Mouse (Mus musculus) neural tube, embryonic 14.5 days (tissue): ENCODE measurements at regions not wholly inside any gene's neighbourhood (a gene's known extent, or its start where the extent isn't known, plus 50 kb on each side); places are given as distances from the start of the nearest gene placed in this dataset.

Experiments
- ATAC-seq: fragments of 200-750 bp; cut with Nextera tagmentation; 2 replicates; pipeline ENCODE4 v1.8.0; 2017; ENCODE audit warnings: low read depth, mild to moderate bottlenecking, moderate TSS enrichment, moderate library complexity
- H3K27ac ChIP-seq: fragments of 300-500 bp; sonication (generic); 2 replicates; pipeline ENCODE4 v1.5.1; 2014; ENCODE audit warnings: low read depth, mild to moderate bottlenecking, control low read depth, low read length, moderate library complexity, mixed read lengths
- H3K27me3 ChIP-seq: fragments of 300-500 bp; sonication (generic); 2 replicates; pipeline ENCODE4 v1.6.1; 2014; ENCODE audit warnings: low read length; ENCODE audit not compliant: control insufficient read depth, insufficient read depth
- H3K36me3 ChIP-seq: fragments of 300-500 bp; sonication (generic); 2 replicates; pipeline ENCODE4 v1.6.1; 2014; ENCODE audit warnings: low read length, mixed read lengths; ENCODE audit not compliant: control insufficient read depth, insufficient read depth
- H3K4me1 ChIP-seq: fragments of 300-500 bp; sonication (generic); 2 replicates; pipeline ENCODE4 v1.6.1; 2014; ENCODE audit warnings: low read length; ENCODE audit not compliant: control insufficient read depth, insufficient read depth
- H3K4me2 ChIP-seq: fragments of 300-500 bp; sonication (generic); 2 replicates; pipeline ENCODE4 v1.6.1; 2014; ENCODE audit warnings: mild to moderate bottlenecking, low read depth, low read length, control low read depth
- H3K4me3 ChIP-seq: fragments of 300-500 bp; sonication (generic); 2 replicates; pipeline ENCODE4 v1.5.1; 2014; ENCODE audit warnings: low read depth, low read length, control low read depth, mixed read lengths
- H3K9ac ChIP-seq: fragments of 300-500 bp; sonication (generic); replicated peaks from 2 replicates; pipeline ENCODE4 v1.6.1; 2014; ENCODE audit warnings: low read depth, mild to moderate bottlenecking, control low read depth, low read length, mixed read lengths
- H3K9me3 ChIP-seq: fragments of 300-500 bp; sonication (generic); 2 replicates; pipeline ENCODE4 v1.6.1; 2016; ENCODE audit warnings: low read length; ENCODE audit not compliant: control insufficient read depth
- WGBS: fragments of 180-500 bp; shearing (Covaris S2); extraction: QIAGEN DNeasy Blood & Tissue Kit; methylation state at CpG from one replicate; pipeline ENCODE4 v1.1.7; 2014; 5-methylcytosine and 5-hydroxymethylcytosine counted together

DNA sequence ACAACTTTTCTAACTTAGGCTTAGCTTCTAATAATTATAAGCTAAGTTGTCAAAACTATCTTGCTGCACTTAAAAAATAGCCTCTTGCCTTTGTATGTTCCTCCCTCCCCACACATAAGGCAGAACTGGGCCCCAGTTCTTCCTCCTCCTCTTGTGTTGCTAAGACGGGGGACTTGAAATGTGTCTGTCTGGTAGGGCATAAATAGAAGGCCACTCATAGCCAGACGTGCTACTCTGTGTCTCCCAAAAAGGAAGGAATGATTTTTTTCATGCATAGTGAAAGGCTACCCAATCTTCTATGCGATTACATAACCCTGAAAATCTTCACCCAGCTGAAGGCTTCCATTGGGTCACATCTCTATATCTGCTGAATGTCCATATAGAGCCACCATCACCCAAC is 183.5 kb downstream of the Hsfy2 start:
- no peak overlapping the region for H3K4me2 ChIP-seq
- H3K9ac ChIP-seq: no peak overlapping the region
- no peaks in the 10 kb centered on the region for H3K4me1 ChIP-seq
- no peaks in the 10 kb centered on the region for H3K9me3 ChIP-seq
- H3K4me3 ChIP-seq: no peak overlapping the region
- no peak for ATAC-seq
- H3K36me3 ChIP-seq: no peaks in the 10 kb centered on the region
- H3K27me3 ChIP-seq: no peaks in the 10 kb centered on the region
- H3K27ac ChIP-seq: no peak overlapping the region
- WGBS: 85% methylated on average over 3 of the region's 3 CpGs

DNA sequence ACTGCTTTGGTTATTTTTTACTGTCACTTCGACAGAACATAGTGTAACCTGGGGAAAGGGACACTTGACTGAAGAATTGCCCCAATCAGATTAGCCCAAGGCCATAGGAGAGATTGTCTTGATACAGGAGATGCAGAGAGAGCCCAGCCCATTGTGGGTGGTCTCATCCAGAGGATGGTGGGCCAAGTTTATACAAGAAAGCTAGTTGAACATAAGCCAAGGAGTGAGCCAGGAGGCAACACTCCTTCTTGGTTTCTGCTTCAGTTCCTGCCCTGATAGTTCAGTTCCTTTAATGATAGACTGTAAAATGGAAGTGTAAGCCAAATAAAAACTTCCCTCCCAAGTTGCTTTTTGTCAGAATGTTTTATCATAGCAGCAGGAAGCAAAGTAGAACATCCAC is 194.4 kb downstream of the Hsfy2 start:
- no peaks in the 10 kb centered on the region for H3K27me3 ChIP-seq
- no peak overlapping the region for H3K9ac ChIP-seq
- H3K9me3 ChIP-seq: no peaks in the 10 kb centered on the region
- H3K4me1 ChIP-seq: no peaks in the 10 kb centered on the region
- 52% methylated on average over 1 of the region's 1 CpGs for WGBS
- no peak overlapping the region for H3K4me3 ChIP-seq
- H3K27ac ChIP-seq: no peak overlapping the region
- ATAC-seq: no peak
- H3K4me2 ChIP-seq: no peak overlapping the region
- no peaks in the 10 kb centered on the region for H3K36me3 ChIP-seq

DNA sequence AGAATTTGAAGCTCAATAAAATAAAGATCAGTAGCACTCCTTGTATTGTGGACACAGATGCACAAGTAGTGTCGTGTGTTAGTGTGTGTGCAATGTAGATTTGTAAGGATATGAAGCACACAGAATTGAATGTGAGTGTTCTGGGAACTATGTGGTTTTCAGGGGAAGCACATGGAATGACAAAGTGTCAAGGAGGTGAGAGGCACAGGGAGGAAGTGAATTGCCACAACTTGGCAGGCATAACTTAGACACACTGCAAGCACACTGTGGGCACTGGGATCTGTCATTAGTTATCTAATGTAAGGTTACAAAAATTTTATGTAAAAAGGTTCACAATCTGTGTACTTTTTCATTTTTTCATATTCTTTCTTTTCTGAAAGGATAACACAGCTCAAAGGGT is 230.4 kb downstream of the Hsfy2 start:
- no peak overlapping the region for H3K9ac ChIP-seq
- H3K4me3 ChIP-seq: no peak overlapping the region
- H3K36me3 ChIP-seq: no peaks in the 10 kb centered on the region
- WGBS: 88% methylated on average over 1 of the region's 1 CpGs
- H3K27me3 ChIP-seq: no peaks in the 10 kb centered on the region
- H3K9me3 ChIP-seq: no peaks in the 10 kb centered on the region
- no peaks in the 10 kb centered on the region for H3K4me1 ChIP-seq
- H3K27ac ChIP-seq: no peak overlapping the region
- no peak overlapping the region for H3K4me2 ChIP-seq
- no peak for ATAC-seq

DNA sequence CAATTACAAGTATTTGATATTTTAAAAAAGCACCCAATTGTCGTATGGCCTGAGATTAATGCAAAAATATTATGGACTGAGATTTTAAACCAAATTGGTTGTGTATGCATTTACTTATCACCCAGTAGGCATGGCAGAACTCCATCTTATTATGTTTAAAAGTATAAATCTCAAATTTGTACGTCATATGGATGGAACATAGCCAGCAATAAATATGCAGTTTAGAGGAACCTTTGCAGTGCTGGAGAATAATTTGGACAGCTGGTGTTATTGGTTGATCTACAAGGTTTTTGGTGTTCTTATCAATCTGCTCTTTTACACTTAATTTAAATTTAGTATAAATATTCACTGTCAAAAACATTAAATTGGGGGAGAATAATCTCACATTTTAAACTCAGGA is 233.9 kb downstream of the Hsfy2 start:
- H3K4me1 ChIP-seq: no peaks in the 10 kb centered on the region
- no peak overlapping the region for H3K27ac ChIP-seq
- H3K4me3 ChIP-seq: no peak overlapping the region
- 87% methylated on average over 2 of the region's 2 CpGs for WGBS
- no peaks in the 10 kb centered on the region for H3K27me3 ChIP-seq
- H3K9ac ChIP-seq: no peak overlapping the region
- ATAC-seq: no peak
- no peak overlapping the region for H3K4me2 ChIP-seq
- no peaks in the 10 kb centered on the region for H3K36me3 ChIP-seq
- H3K9me3 ChIP-seq: no peaks in the 10 kb centered on the region

DNA sequence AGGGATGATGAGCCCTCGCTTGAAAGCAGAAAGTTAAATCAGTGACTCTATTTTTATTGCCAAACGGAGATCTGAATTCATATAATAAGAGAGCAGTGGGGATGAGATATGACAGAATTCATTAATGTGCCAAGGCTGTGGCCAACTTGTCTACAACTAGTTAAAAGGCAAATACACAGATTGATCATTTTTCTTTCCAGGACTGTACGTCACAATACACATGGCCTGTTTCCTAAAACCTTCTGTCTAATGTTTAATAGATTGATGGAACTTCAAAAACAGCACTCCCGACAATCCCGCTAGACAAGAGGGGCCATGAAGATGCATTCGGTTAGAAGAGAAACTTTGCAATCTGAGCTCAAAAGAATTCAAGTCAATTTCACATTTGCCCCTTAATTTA is 241.4 kb downstream of the Hsfy2 start:
- no peak for ATAC-seq
- no peak overlapping the region for H3K27ac ChIP-seq
- no peaks in the 10 kb centered on the region for H3K4me1 ChIP-seq
- H3K9me3 ChIP-seq: no peaks in the 10 kb centered on the region
- H3K27me3 ChIP-seq: no peaks in the 10 kb centered on the region
- 89% methylated on average over 6 of the region's 6 CpGs for WGBS
- H3K9ac ChIP-seq: no peak overlapping the region
- no peak overlapping the region for H3K4me2 ChIP-seq
- no peaks in the 10 kb centered on the region for H3K36me3 ChIP-seq
- H3K4me3 ChIP-seq: no peak overlapping the region

DNA sequence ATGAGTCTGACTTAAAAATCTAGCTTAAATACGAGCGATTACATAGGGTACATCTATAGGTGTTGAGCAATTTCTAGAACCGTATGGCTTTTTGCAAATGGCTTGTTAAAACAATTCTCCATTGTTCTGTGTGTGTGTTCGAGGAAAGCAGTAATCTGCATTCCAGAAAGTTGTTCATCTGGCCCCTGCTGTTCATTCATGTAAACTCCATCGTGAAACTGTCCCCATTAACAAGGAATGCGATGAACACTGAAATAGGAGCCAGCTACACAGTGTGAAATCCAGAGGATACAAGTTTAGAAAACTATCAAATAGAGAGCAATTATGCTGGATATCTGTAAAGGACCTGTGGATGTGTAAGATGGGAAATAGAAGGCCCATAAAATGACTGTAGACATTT is 250.1 kb downstream of the Hsfy2 start:
- Histone ChIP-seq H3K4me2 (no peak overlapping the region), H3K27ac (no peak overlapping the region), H3K4me1 (no peaks in the 10 kb centered on the region), H3K9ac (no peak overlapping the region), H3K36me3 (no peaks in the 10 kb centered on the region), H3K27me3 (no peaks in the 10 kb centered on the region), H3K9me3 (no peaks in the 10 kb centered on the region), H3K4me3 (no peak overlapping the region)
- ATAC-seq: no peak
- 68% methylated on average over 6 of the region's 6 CpGs for WGBS

DNA sequence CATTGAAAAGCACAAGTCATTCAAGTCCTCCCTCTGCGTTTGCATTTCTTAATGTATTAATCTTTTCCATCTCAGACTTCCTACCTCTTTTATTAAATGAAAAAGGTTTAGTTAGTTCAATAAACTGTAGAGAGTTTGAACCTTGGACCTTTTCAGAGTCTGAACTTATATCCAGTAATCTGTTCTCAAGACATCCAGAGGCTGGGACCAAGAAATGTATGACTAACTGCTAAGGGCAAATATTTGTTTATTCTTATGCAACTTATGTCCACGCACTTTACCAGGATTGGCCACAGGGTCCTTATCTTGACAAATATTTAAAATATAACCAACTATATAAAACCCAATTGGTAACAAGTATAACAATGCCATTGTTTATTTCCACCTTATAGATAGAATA is 270.9 kb downstream of the Hsfy2 start:
- no peaks in the 10 kb centered on the region for H3K9me3 ChIP-seq
- no peak overlapping the region for H3K9ac ChIP-seq
- H3K27me3 ChIP-seq: no peaks in the 10 kb centered on the region
- no peak overlapping the region for H3K4me2 ChIP-seq
- no peak for ATAC-seq
- H3K4me3 ChIP-seq: no peak overlapping the region
- no peaks in the 10 kb centered on the region for H3K4me1 ChIP-seq
- WGBS: 87% methylated on average over 2 of the region's 2 CpGs
- no peaks in the 10 kb centered on the region for H3K36me3 ChIP-seq
- H3K27ac ChIP-seq: no peak overlapping the region

DNA sequence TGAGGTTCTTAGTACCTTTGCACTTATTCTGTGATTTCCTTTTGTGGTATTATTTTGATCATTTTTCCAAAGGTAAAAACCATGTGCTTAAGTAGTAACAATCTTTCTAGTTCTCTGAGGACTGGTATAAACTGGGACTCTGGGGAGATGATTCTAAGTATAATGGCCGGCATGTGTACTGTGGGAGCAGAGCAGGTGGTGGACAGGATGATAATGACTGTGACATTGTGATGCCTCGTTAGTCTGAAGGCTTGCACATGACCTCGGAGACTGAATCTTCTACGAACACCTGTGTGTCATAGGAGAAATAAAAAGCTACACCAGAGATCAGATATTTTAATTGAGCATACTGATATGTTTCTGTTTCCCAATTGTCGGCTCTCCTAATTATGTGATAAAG is 276.4 kb downstream of the Hsfy2 start:
- Histone ChIP-seq H3K9me3 (no peaks in the 10 kb centered on the region), H3K27ac (no peak overlapping the region), H3K4me3 (no peak overlapping the region), H3K9ac (no peak overlapping the region), H3K36me3 (no peaks in the 10 kb centered on the region), H3K4me1 (no peaks in the 10 kb centered on the region), H3K27me3 (no peaks in the 10 kb centered on the region), H3K4me2 (no peak overlapping the region)
- no peak for ATAC-seq
- 56% methylated on average over 5 of the region's 5 CpGs for WGBS

DNA sequence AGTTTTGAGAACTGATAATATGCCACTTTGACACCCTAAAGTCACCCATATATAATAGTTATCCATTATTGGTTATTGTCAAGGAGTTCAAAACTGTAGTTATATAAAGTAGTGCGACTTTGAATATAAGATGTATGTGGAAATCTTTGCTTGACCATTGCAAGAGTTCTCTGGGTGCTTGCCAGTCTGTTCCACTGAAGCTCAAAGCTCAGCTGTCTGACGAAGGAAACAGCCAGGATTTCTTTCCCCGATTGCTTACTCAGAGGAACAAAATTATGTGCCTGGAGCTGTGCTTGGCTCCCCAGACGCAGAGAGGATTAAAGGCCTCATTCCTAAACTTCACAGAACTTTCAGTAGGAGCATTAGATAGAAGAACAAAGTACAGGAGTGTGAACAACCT is 290.6 kb downstream of the Hsfy2 start:
- H3K9me3 ChIP-seq: no peaks in the 10 kb centered on the region
- no peak overlapping the region for H3K4me3 ChIP-seq
- no peak overlapping the region for H3K27ac ChIP-seq
- WGBS: 92% methylated on average over 4 of the region's 4 CpGs
- no peak for ATAC-seq
- no peaks in the 10 kb centered on the region for H3K36me3 ChIP-seq
- H3K4me2 ChIP-seq: no peak overlapping the region
- H3K4me1 ChIP-seq: no peaks in the 10 kb centered on the region
- no peaks in the 10 kb centered on the region for H3K27me3 ChIP-seq
- H3K9ac ChIP-seq: no peak overlapping the region

DNA sequence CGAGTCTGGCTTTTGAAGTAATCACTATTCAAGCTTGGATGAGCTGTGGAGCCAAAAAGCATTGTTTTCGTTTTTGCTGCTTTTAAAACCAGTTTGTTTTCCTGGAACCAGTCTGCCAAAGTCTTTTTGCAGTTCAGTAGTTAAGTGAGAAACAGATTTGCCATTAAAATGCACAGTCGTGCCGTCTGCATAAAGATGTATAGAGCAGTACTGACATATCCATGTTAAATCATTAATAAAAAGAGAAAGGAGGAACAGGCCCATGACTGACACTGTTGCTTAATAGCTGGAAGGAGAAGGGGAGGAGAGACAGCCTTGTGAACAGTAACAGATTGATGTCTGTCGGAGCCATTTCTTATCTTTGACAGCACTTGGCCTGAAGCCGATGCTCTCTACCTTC is 292.3 kb downstream of the Hsfy2 start:
- Histone ChIP-seq H3K4me1 (no peaks in the 10 kb centered on the region), H3K9me3 (no peaks in the 10 kb centered on the region), H3K4me2 (no peak overlapping the region), H3K27ac (no peak overlapping the region), H3K36me3 (no peaks in the 10 kb centered on the region), H3K9ac (no peak overlapping the region), H3K4me3 (no peak overlapping the region), H3K27me3 (no peaks in the 10 kb centered on the region)
- no peak for ATAC-seq
- WGBS: 58% methylated on average over 6 of the region's 6 CpGs
